Mouse (Mus musculus) CH12.LX (cell line): ENCODE results near the gene Akap8. TPM values are rescaled to one million over a fixed set of nuclear protein-coding genes. Genes with fewer than 3 reads are reported as not detected.

Experiments used
- DNase-seq: peaks from one replicate; pipeline ENCODE4 v3.0.0-alpha.2; 2013; ENCODE audit errors: extremely low read depth
- H3K27ac ChIP-seq: 2 replicates; pipeline ENCODE4 v1.5.1; 2012; ENCODE audit warnings: low read depth, mild to moderate bottlenecking, control low read depth, moderate library complexity; ENCODE audit not compliant: insufficient read depth
- H3K27me3 ChIP-seq: replicated peaks from 2 replicates; pipeline ENCODE3; 2012; ENCODE audit warnings: inconsistent platforms
- H3K36me3 ChIP-seq, 2 experiments: replicated peaks in 1 of 2; 2 replicates each; pipeline versions ENCODE3 to v1.6.1; 2012; ENCODE audit warnings: inconsistent platforms in 1 of 2, low read length in 1 of 2, mild to moderate bottlenecking in 1 of 2, mixed read lengths in 1 of 2, moderate library complexity in 1 of 2; ENCODE audit not compliant: control insufficient read depth in 1 of 2, insufficient read depth in 1 of 2
- H3K4me1 ChIP-seq, 2 experiments: 2 replicates each; pipeline ENCODE4 v1.6.1; 2012; ENCODE audit warnings: inconsistent platforms in 1 of 2, moderate library complexity in 1 of 2; ENCODE audit not compliant: insufficient read depth in 2 of 2, control insufficient read depth in 1 of 2
- H3K4me2 ChIP-seq: 2 replicates; pipeline ENCODE4 v1.6.1; 2012; ENCODE audit warnings: low read depth, mild to moderate bottlenecking, control low read depth; ENCODE audit not compliant: poor library complexity, insufficient read depth, severe bottlenecking
- H3K4me3 ChIP-seq, 3 experiments: fragments of 150-350 bp in 1 of 3; sonication (generic) in 1 of 3; replicated peaks in 1 of 3; 2 replicates each; pipeline versions ENCODE3 to v1.5.1; 2011 to 2012; ENCODE audit warnings: low read depth in 2 of 3, low read length in 2 of 3, mild to moderate bottlenecking in 2 of 3, moderate library complexity in 2 of 3, control low read depth in 1 of 3, improper control_type of control experiment in 1 of 3, inconsistent platforms in 1 of 3, mixed read lengths in 1 of 3; ENCODE audit not compliant: poor library complexity in 1 of 3
- H3K79me2 ChIP-seq: replicated peaks from 2 replicates; pipeline ENCODE4 v1.6.1; 2012; ENCODE audit warnings: mild to moderate bottlenecking, moderate library complexity; ENCODE audit not compliant: control insufficient read depth, poor library complexity, insufficient read depth, severe bottlenecking; ENCODE audit errors: extremely low read depth
- H3K9ac ChIP-seq: 2 replicates; pipeline ENCODE4 v1.6.1; 2012; ENCODE audit warnings: low read depth, mild to moderate bottlenecking, control low read depth, moderate library complexity; ENCODE audit not compliant: insufficient read depth
- H3K9me3 ChIP-seq: replicated peaks from 2 replicates; pipeline ENCODE3; 2012; ENCODE audit warnings: low read length, inconsistent platforms, mixed read lengths
- CHD2 ChIP-seq: IDR thresholded peaks from 2 replicates; pipeline ENCODE4 v1.6.1; 2011; ENCODE audit warnings: low read length, improper control_type of control experiment
- CTCF ChIP-seq, 2 experiments: IDR thresholded peaks in 1 of 2; conservative IDR thresholded peaks in 1 of 2; 2 replicates each; pipeline ENCODE4 v1.5.1; 2011 to 2012; ENCODE audit warnings: low read depth in 2 of 2, low read length in 2 of 2, improper control_type of control experiment in 1 of 2, inconsistent platforms in 1 of 2, mild to moderate bottlenecking in 1 of 2, moderate library complexity in 1 of 2
- EP300 ChIP-seq: IDR thresholded peaks from 2 replicates; pipeline ENCODE4 v1.6.1; 2011; ENCODE audit warnings: low read length, improper control_type of control experiment
- GABPA ChIP-seq: IDR thresholded peaks from 2 replicates; pipeline ENCODE4 v1.6.1; 2012; ENCODE audit warnings: low read depth, low read length, improper control_type of control experiment, inconsistent platforms; ENCODE audit not compliant: insufficient replicate concordance
- HCFC1 ChIP-seq: IDR thresholded peaks from 2 replicates; pipeline ENCODE4 v1.6.1; 2012; ENCODE audit warnings: low read depth, mild to moderate bottlenecking, inconsistent platforms, low read length, improper control_type of control experiment
- JUN ChIP-seq: IDR thresholded peaks from 2 replicates; pipeline ENCODE4 v1.6.1; 2011; ENCODE audit warnings: low read depth, mild to moderate bottlenecking, low read length, improper control_type of control experiment, moderate library complexity; ENCODE audit not compliant: insufficient read depth
- KAT2A ChIP-seq: IDR thresholded peaks from 2 replicates; pipeline ENCODE4 v1.6.1; 2012; ENCODE audit warnings: low read length, improper control_type of control experiment, inconsistent platforms; ENCODE audit not compliant: insufficient replicate concordance
- MAX ChIP-seq: IDR thresholded peaks from 2 replicates; pipeline ENCODE4 v1.6.1; 2011; ENCODE audit warnings: low read length, improper control_type of control experiment
- MAZ ChIP-seq: IDR thresholded peaks from 2 replicates; pipeline ENCODE4 v1.6.1; 2012; ENCODE audit warnings: low read depth, mild to moderate bottlenecking, inconsistent platforms, low read length, improper control_type of control experiment, moderate library complexity
- MEF2A ChIP-seq: IDR thresholded peaks from 2 replicates; pipeline ENCODE4 v1.6.1; 2014; ENCODE audit warnings: low read depth, mild to moderate bottlenecking, inconsistent platforms, low read length, improper control_type of control experiment, borderline replicate concordance
- MXI1 ChIP-seq: IDR thresholded peaks from 2 replicates; pipeline ENCODE4 v1.6.1; 2011; ENCODE audit warnings: mild to moderate bottlenecking, low read depth, low read length, improper control_type of control experiment
- MYC ChIP-seq: IDR thresholded peaks from 2 replicates; pipeline ENCODE4 v1.6.1; 2011; ENCODE audit warnings: low read depth, mild to moderate bottlenecking, improper control_type of control experiment, low read length
- NELFE ChIP-seq: IDR thresholded peaks from 2 replicates; pipeline ENCODE4 v1.6.1; 2011; ENCODE audit warnings: low read depth, low read length, improper control_type of control experiment
- NRF1 ChIP-seq: IDR thresholded peaks from 2 replicates; pipeline ENCODE4 v1.6.1; 2014; ENCODE audit warnings: low read depth, mild to moderate bottlenecking, inconsistent platforms, low read length, improper control_type of control experiment, moderate library complexity
- PAX5 ChIP-seq: IDR thresholded peaks from 2 replicates; pipeline ENCODE4 v1.6.1; 2012; ENCODE audit warnings: low read length, inconsistent platforms, mixed read lengths
- POLR2A ChIP-seq: IDR thresholded peaks from 2 replicates; pipeline ENCODE4 v1.6.1; 2011; ENCODE audit warnings: low read depth, mild to moderate bottlenecking, improper control_type of control experiment, low read length
- POLR2AphosphoS2 ChIP-seq: IDR thresholded peaks from 2 replicates; pipeline ENCODE4 v1.6.1; 2011; ENCODE audit warnings: low read depth, low read length, improper control_type of control experiment
- RCOR1 ChIP-seq: conservative IDR thresholded peaks from 2 replicates; pipeline ENCODE4 v1.6.1; 2012; ENCODE audit warnings: low read depth, mild to moderate bottlenecking, inconsistent platforms, low read length, improper control_type of control experiment
- TBP ChIP-seq: conservative IDR thresholded peaks from 2 replicates; pipeline ENCODE4 v1.6.1; 2011; ENCODE audit warnings: low read depth, low read length, improper control_type of control experiment
- USF1 ChIP-seq: IDR thresholded peaks from 2 replicates; pipeline ENCODE4 v1.6.1; 2014; ENCODE audit warnings: low read depth, mild to moderate bottlenecking, inconsistent platforms, low read length, improper control_type of control experiment
- ZNF384 ChIP-seq: IDR thresholded peaks from 2 replicates; pipeline ENCODE4 v1.6.1; 2012; ENCODE audit warnings: low read depth, low read length, improper control_type of control experiment, inconsistent platforms
- dilution Hi-C: fragments of 300-500 bp; cut with MboI; formaldehyde crosslinking; loops from 2 replicates; pipeline ENCODE4 v1.14.3; 2020; ENCODE audit warnings: low sequenced_read_pairs; ENCODE audit not compliant: extremely low pct_unique_long_range_greater_than_20kb, extremely low pct_ligation_motif_present
- in situ Hi-C: fragments of 300-500 bp; cut with MboI; formaldehyde crosslinking; loops from 3 replicates; pipeline ENCODE4 v1.14.3; 2019; ENCODE audit warnings: low sequenced_read_pairs, low pct_ligation_motif_present, low pct_unique_long_range_greater_than_20kb, mixed read lengths
- polyA plus RNA-seq: library from polyadenylated mRNA; unstranded; fragments of >175 nt; gene quantifications from 2 replicates; pipeline ENCODE4 v1.2.1, GENCODE M21; 2012; ENCODE audit warnings: low read depth; ENCODE audit not compliant: insufficient read length
- total RNA-seq, 2 experiments: library from RNA; depleted of rRNA; stranded (reverse); fragments of 300-350 nt in 1 of 2; fragments of >200 nt in 1 of 2; gene quantifications; 2 replicates each; pipeline ENCODE4 v1.2.3; 2012 to 2014

The Akap8 gene
- total and polyA plus RNA-seq, 3 experiments = 62.5 to 146 (median 75.2) TPM

DNA sequence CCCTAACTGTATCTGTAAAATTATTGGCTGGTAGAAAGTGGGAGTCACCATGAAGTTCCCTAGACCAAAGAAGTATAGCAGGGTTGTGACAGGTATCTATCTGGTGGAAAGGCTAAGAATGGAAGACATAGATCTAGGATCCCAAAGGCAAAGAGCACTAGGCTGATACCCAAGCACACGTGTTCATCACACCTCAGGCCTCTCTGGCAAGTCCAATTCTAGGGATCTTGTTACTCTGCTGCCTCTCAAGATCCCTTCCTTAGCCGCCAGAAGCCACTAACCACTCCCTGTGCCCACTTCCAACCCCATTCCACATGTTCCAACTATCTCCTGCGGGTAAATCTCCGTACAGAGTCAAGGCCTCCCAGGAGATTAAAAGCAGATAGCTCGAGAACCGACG, 1.1 kb downstream of the Akap8 start:
- peaks cover 5 to 22% of the 10 kb centered on the region in 2 experiments; a peak in 3 of 4 replicates for H3K4me1 ChIP-seq
- H3K9ac ChIP-seq = peak overlapping the region; percentile 93
- peaks cover 42% of the 10 kb centered on the region for H3K79me2 ChIP-seq
- H3K36me3 ChIP-seq = peaks cover 31 to 56% of the 10 kb centered on the region in 2 experiments
- no peaks in the 10 kb centered on the region for H3K9me3 ChIP-seq
- DNase-seq = peak; percentile 19
- peak overlapping the region; percentile 79 to 82 (median 79) for H3K4me3 ChIP-seq
- H3K27me3 ChIP-seq = no peaks in the 10 kb centered on the region
- dilution Hi-C loops (no loop called here), in situ Hi-C loops (no loop called here)
- peak overlapping the region; percentile 73 for H3K4me2 ChIP-seq
- H3K27ac ChIP-seq = peak overlapping the region; percentile 84; the same call in 1 of the 2 replicates
- TF ChIP-seq MAX (peak; percentile 79), USF1 (no peak)

DNA sequence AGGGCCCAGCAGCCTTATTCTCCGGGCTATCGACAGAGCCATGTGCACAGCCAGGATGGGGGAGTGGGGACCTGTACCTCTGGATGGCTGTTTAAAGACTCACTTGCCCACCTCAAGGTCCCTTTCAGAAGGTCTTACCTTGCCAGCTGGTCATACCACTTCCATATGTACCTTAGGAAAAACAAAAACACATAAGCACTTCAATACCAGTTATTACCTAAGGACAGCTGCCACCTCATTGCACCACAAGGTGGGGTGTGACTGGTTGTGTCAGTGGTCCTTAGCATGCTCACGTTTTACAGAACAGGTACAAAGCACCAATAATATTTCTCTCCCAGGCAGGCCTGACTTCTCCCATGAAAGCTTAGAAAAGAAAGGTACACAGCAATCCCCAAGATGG, 3.3 kb downstream of the Akap8 start:
- Histone ChIP-seq H3K4me3 (no peak overlapping the region), H3K36me3 (peaks cover 49 to 63% of the 10 kb centered on the region in 2 experiments), H3K79me2 (peaks cover 42% of the 10 kb centered on the region), H3K4me2 (no peak overlapping the region), H3K9ac (no peak overlapping the region), H3K4me1 (peaks cover 5 to 22% of the 10 kb centered on the region in 2 experiments; a peak in 3 of 4 replicates), H3K27ac (no peak overlapping the region), H3K9me3 (no peaks in the 10 kb centered on the region), H3K27me3 (no peaks in the 10 kb centered on the region)
- no peak for DNase-seq
- dilution Hi-C loops (no loop called here), in situ Hi-C loops (no loop called here)
- TF ChIP-seq NELFE (no peak), ZNF384 (no peak), MYC (no peak), EP300 (no peak), MAX (no peak), MAZ (no peak), HCFC1 (no peak), JUN (no peak), NRF1 (no peak), MXI1 (no peak), GABPA (no peak), MEF2A (no peak), CTCF (conservative IDR thresholded peaks at IDR 0.05 in 1 of 2, IDR thresholded peaks at IDR 0.05 in 1 of 2; ENCODE audit: low read depth in 2 of 2, low read length in 2 of 2) (no peak), POLR2AphosphoS2 (no peak), TBP (no peak), KAT2A (no peak), POLR2A (no peak), RCOR1 (no peak), PAX5 (no peak), CHD2 (no peak)
